Mouse (Mus musculus): ENCODE data around the gene Clpsl2. TPM values are rescaled to one million over a fixed set of nuclear protein-coding genes. Genes with fewer than 3 reads are reported as not detected.
A peak's percentile ranks its signal among the peaks of the same experiment; 100 is the strongest.

Gene Clpsl2
- polyA plus RNA-seq, 1 experiment from 2014 or later, result not detected

GRCm38 (mm10) chr17:28513337-28513736 lies 35.9 kb upstream of the Clpsl2 start:
- Histone ChIP-seq H3K9ac (no peak overlapping the region), H3K4me3 (no peak overlapping the region), H3K4me1 (replicated peaks) (peaks cover 38% of the 10 kb centered on the region), H3K9me3 (replicated peaks) (no peaks in the 10 kb centered on the region), H3K27me3 (replicated peaks) (peaks cover 20% of the 10 kb centered on the region; the same call in 1 of the 2 replicates), H3K4me2 (no peak overlapping the region), H3K36me3 (no peaks in the 10 kb centered on the region), H3K27ac (ENCODE audit: poor library complexity, severe bottlenecking) (no peak overlapping the region)
- WGBS, result 69% methylated on average over 1 of the region's 1 CpGs
- ATAC-seq (ENCODE audit: insufficient number of reproducible peaks, low FRiP score), result no peak

GRCm38 (mm10) chr17:28513844-28514243 lies 35.4 kb upstream of the Clpsl2 start:
- ATAC-seq (ENCODE audit: insufficient number of reproducible peaks, low FRiP score), result no peak
- H3K27ac ChIP-seq (ENCODE audit: poor library complexity, severe bottlenecking), result no peak overlapping the region
- H3K9ac ChIP-seq, result no peak overlapping the region
- no peaks in the 10 kb centered on the region for H3K36me3 ChIP-seq
- H3K4me3 ChIP-seq, result no peak overlapping the region
- H3K9me3 ChIP-seq (replicated peaks), result no peaks in the 10 kb centered on the region
- peaks cover 40% of the 10 kb centered on the region for H3K4me1 ChIP-seq (replicated peaks)
- no peak overlapping the region for H3K4me2 ChIP-seq
- 54% methylated on average over 7 of the region's 7 CpGs for WGBS
- peaks cover 23% of the 10 kb centered on the region for H3K27me3 ChIP-seq (replicated peaks)

GRCm38 (mm10) chr17:28514555-28514954 lies 34.7 kb upstream of the Clpsl2 start:
- Histone ChIP-seq H3K9ac (no peak overlapping the region), H3K9me3 (replicated peaks) (no peaks in the 10 kb centered on the region), H3K27me3 (replicated peaks) (peaks cover 28% of the 10 kb centered on the region), H3K36me3 (no peaks in the 10 kb centered on the region), H3K4me1 (replicated peaks) (peaks cover 40% of the 10 kb centered on the region), H3K27ac (ENCODE audit: poor library complexity, severe bottlenecking) (no peak overlapping the region), H3K4me2 (no peak overlapping the region), H3K4me3 (no peak overlapping the region)
- no peak for ATAC-seq (ENCODE audit: insufficient number of reproducible peaks, low FRiP score)
- 70% methylated on average over 5 of the region's 5 CpGs for WGBS

- Histone ChIP-seq H3K9me3 (replicated peaks) (no peaks in the 10 kb centered on the region), H3K27me3 (replicated peaks) (peaks cover 38% of the 10 kb centered on the region), H3K9ac (no peak overlapping the region), H3K4me2 (no peak overlapping the region), H3K27ac (ENCODE audit: poor library complexity, severe bottlenecking) (no peak overlapping the region), H3K36me3 (no peaks in the 10 kb centered on the region), H3K4me1 (replicated peaks) (peaks cover 35% of the 10 kb centered on the region), H3K4me3 (no peak overlapping the region)
- WGBS, result 55% methylated on average over 10 of the region's 10 CpGs
- no peak for ATAC-seq (ENCODE audit: insufficient number of reproducible peaks, low FRiP score)
Observed at GRCm38 (mm10) chr17:28515431-28516341, 33.5 kb upstream of the Clpsl2 start.

GRCm38 (mm10) chr17:28516881-28517280 lies 32.3 kb upstream of the Clpsl2 start:
- Histone ChIP-seq H3K27me3 (replicated peaks) (peaks cover 49% of the 10 kb centered on the region), H3K4me1 (replicated peaks) (peaks cover 25% of the 10 kb centered on the region; the same call in 1 of the 2 replicates), H3K9ac (no peak overlapping the region), H3K27ac (ENCODE audit: poor library complexity, severe bottlenecking) (no peak overlapping the region), H3K4me3 (no peak overlapping the region), H3K4me2 (no peak overlapping the region), H3K36me3 (no peaks in the 10 kb centered on the region), H3K9me3 (replicated peaks) (no peaks in the 10 kb centered on the region)
- WGBS, result 53% methylated on average over 4 of the region's 4 CpGs
- no peak for ATAC-seq (ENCODE audit: insufficient number of reproducible peaks, low FRiP score)

GRCm38 (mm10) chr17:28517441-28517955 lies 31.7 kb upstream of the Clpsl2 start, which contains the start of gene Fkbp5:
Gene Fkbp5, minus strand, starts transcription at chr17:28517527.
- 5% methylated on average over 16 of the region's 16 CpGs for WGBS
- Histone ChIP-seq H3K9ac (peak within 1 kb of the TSS; percentile 55; the same call in 1 of the 2 replicates), H3K4me2 (peak within 1 kb of the TSS; percentile 83), H3K4me1 (replicated peaks) (peaks cover 25% of the 10 kb centered on the region; the same call in 1 of the 2 replicates), H3K27me3 (replicated peaks) (peaks cover 49% of the 10 kb centered on the region), H3K27ac (ENCODE audit: poor library complexity, severe bottlenecking) (no peak within 1 kb of the TSS), H3K36me3 (no peaks in the 10 kb centered on the region), H3K9me3 (replicated peaks) (no peaks in the 10 kb centered on the region), H3K4me3 (peak within 1 kb of the TSS; percentile 44)
- no peak for ATAC-seq (ENCODE audit: insufficient number of reproducible peaks, low FRiP score)

- H3K27ac ChIP-seq (ENCODE audit: poor library complexity, severe bottlenecking), result no peak overlapping the region
- peaks cover 49% of the 10 kb centered on the region for H3K27me3 ChIP-seq (replicated peaks)
- no peaks in the 10 kb centered on the region for H3K36me3 ChIP-seq
- H3K4me2 ChIP-seq, result peak overlapping the region; percentile 83
- peak overlapping the region; percentile 44 for H3K4me3 ChIP-seq
- peaks cover 25% of the 10 kb centered on the region; the same call in 1 of the 2 replicates for H3K4me1 ChIP-seq (replicated peaks)
- under 1% methylated on average over 45 of the region's 46 CpGs for WGBS
- peak; percentile 57 for ATAC-seq (ENCODE audit: insufficient number of reproducible peaks, low FRiP score)
- H3K9ac ChIP-seq, result peak overlapping the region; percentile 55; the same call in 1 of the 2 replicates
- H3K9me3 ChIP-seq (replicated peaks), result no peaks in the 10 kb centered on the region
Observed at GRCm38 (mm10) chr17:28517956-28518614, 31.1 kb upstream of the Clpsl2 start.

GRCm38 (mm10) chr17:28518615-28519071 lies 30.6 kb upstream of the Clpsl2 start:
- 22% methylated on average over 8 of the region's 8 CpGs for WGBS
- peak overlapping the region; percentile 55; the same call in 1 of the 2 replicates for H3K9ac ChIP-seq
- H3K4me1 ChIP-seq (replicated peaks), result peaks cover 29% of the 10 kb centered on the region; the same call in 1 of the 2 replicates
- peak overlapping the region; percentile 44 for H3K4me3 ChIP-seq
- peaks cover 49% of the 10 kb centered on the region for H3K27me3 ChIP-seq (replicated peaks)
- peak overlapping the region; percentile 83 for H3K4me2 ChIP-seq
- no peaks in the 10 kb centered on the region for H3K36me3 ChIP-seq
- no peak overlapping the region for H3K27ac ChIP-seq (ENCODE audit: poor library complexity, severe bottlenecking)
- H3K9me3 ChIP-seq (replicated peaks), result no peaks in the 10 kb centered on the region
- no peak for ATAC-seq (ENCODE audit: insufficient number of reproducible peaks, low FRiP score)

- Histone ChIP-seq H3K4me1 (replicated peaks) (peaks cover 25% of the 10 kb centered on the region; the same call in 1 of the 2 replicates), H3K9me3 (replicated peaks) (no peaks in the 10 kb centered on the region), H3K4me3 (no peak overlapping the region), H3K27me3 (replicated peaks) (peaks cover 50% of the 10 kb centered on the region), H3K36me3 (no peaks in the 10 kb centered on the region), H3K4me2 (no peak overlapping the region), H3K9ac (no peak overlapping the region), H3K27ac (ENCODE audit: poor library complexity, severe bottlenecking) (no peak overlapping the region)
- ATAC-seq (ENCODE audit: insufficient number of reproducible peaks, low FRiP score), result no peak
- WGBS, result 89% methylated on average over 3 of the region's 3 CpGs
Observed at GRCm38 (mm10) chr17:28519827-28520226, 29.4 kb upstream of the Clpsl2 start.

GRCm38 (mm10) chr17:28520561-28520960 lies 28.6 kb upstream of the Clpsl2 start:
- no peak overlapping the region for H3K4me2 ChIP-seq
- no peaks in the 10 kb centered on the region for H3K36me3 ChIP-seq
- H3K27me3 ChIP-seq (replicated peaks), result peaks cover 45% of the 10 kb centered on the region
- ATAC-seq (ENCODE audit: insufficient number of reproducible peaks, low FRiP score), result no peak
- H3K4me1 ChIP-seq (replicated peaks), result peaks cover 23% of the 10 kb centered on the region; the same call in 1 of the 2 replicates
- H3K9me3 ChIP-seq (replicated peaks), result no peaks in the 10 kb centered on the region
- no peak overlapping the region for H3K27ac ChIP-seq (ENCODE audit: poor library complexity, severe bottlenecking)
- no peak overlapping the region for H3K4me3 ChIP-seq
- H3K9ac ChIP-seq, result no peak overlapping the region
- WGBS, result 62% methylated on average over 4 of the region's 4 CpGs

Measured in heart, embryonic 12.5 days (tissue).